Mouse (Mus musculus) liver, postnatal 0 days (tissue): ENCODE measurements around the gene Dlg2. TPM values are rescaled to one million over a fixed set of nuclear protein-coding genes. Genes with fewer than 3 reads are reported as not detected.

Experiments used
- ATAC-seq: fragments of 200-750 bp; cut with Nextera tagmentation; 2 replicates; pipeline ENCODE4 v1.8.0; 2017; ENCODE audit warnings: mild to moderate bottlenecking, moderate library complexity
- DNase-seq: peaks from one replicate; pipeline ENCODE4 v3.0.0-alpha.2; 2016
- H3K27ac ChIP-seq: fragments of 300-500 bp; sonication (generic); 2 replicates; pipeline ENCODE4 v1.5.1; 2014; ENCODE audit warnings: antibody characterized with exemption, moderate library complexity, mild to moderate bottlenecking, low read depth
- H3K27me3 ChIP-seq: fragments of 300-500 bp; sonication (generic); 2 replicates; pipeline ENCODE4 v1.6.1; 2014; ENCODE audit warnings: low read length, control low read depth, mixed read lengths; ENCODE audit not compliant: insufficient read depth
- H3K36me3 ChIP-seq: fragments of 300-500 bp; sonication (generic); replicated peaks from 2 replicates; pipeline ENCODE4 v1.6.1; 2014; ENCODE audit warnings: mild to moderate bottlenecking, control low read depth, low read length, moderate library complexity, mixed read lengths; ENCODE audit not compliant: insufficient read depth
- H3K4me1 ChIP-seq: fragments of 300-500 bp; sonication (generic); 2 replicates; pipeline ENCODE4 v1.6.1; 2014; ENCODE audit warnings: antibody characterized with exemption, mild to moderate bottlenecking, control low read depth; ENCODE audit not compliant: insufficient read depth
- H3K4me2 ChIP-seq: fragments of 300-500 bp; sonication (generic); 2 replicates; pipeline ENCODE4 v1.6.1; 2014; ENCODE audit warnings: low read depth, mild to moderate bottlenecking, low read length, moderate library complexity, mixed read lengths
- H3K4me3 ChIP-seq: fragments of 300-500 bp; sonication (generic); 2 replicates; pipeline ENCODE4 v1.5.1; 2014; ENCODE audit warnings: low read depth, low read length
- H3K9ac ChIP-seq: fragments of 300-500 bp; sonication (generic); replicated peaks from 2 replicates; pipeline ENCODE4 v1.6.1; 2014; ENCODE audit warnings: mild to moderate bottlenecking, moderate library complexity
- H3K9me3 ChIP-seq: fragments of 300-500 bp; sonication (generic); 2 replicates; pipeline ENCODE4 v1.6.1; 2016; ENCODE audit warnings: mild to moderate bottlenecking, control low read depth, low read length, mixed read lengths
- CTCF ChIP-seq: sonication (generic); IDR thresholded peaks from 2 replicates; pipeline ENCODE4 v1.5.1; 2016; ENCODE audit warnings: antibody characterized with exemption, low read depth
- EP300 ChIP-seq: IDR thresholded peaks from 2 replicates; pipeline ENCODE4 v1.6.1; 2016; ENCODE audit warnings: antibody characterized with exemption, low read depth, mild to moderate bottlenecking
- WGBS: fragments of 180-500 bp; shearing (Covaris S2); extraction: QIAGEN DNeasy Blood & Tissue Kit; methylation state at CpG from one replicate; pipeline ENCODE4 v1.1.7; 2014; ENCODE audit not compliant: insufficient replicate concordance; 5-methylcytosine and 5-hydroxymethylcytosine counted together
- polyA plus RNA-seq: library from polyadenylated mRNA; unstranded; fragments of >200 nt; fragmentation: Nextera tagmentation; extraction: Ambion mirVana; gene quantifications from 2 replicates; pipeline ENCODE4 v1.2.1, GENCODE M21; 2015

Gene Dlg2
- polyA plus RNA-seq, 1 experiment from 2014 or later: 0.41 TPM

GRCm38 (mm10) chr7:92308168-92308567, 1831.7 kb downstream of the Dlg2 start:
- 59% methylated on average over 2 of the region's 2 CpGs for WGBS
- peak; percentile 81 for ATAC-seq

GRCm38 (mm10) chr7:92316389-92316788, 1839.9 kb downstream of the Dlg2 start:
- 75% methylated on average over 6 of the region's 6 CpGs for WGBS
- Histone ChIP-seq H3K9me3 (no peaks in the 10 kb centered on the region), H3K4me3 (no peak overlapping the region), H3K36me3 (no peaks in the 10 kb centered on the region), H3K4me1 (no peaks in the 10 kb centered on the region), H3K4me2 (no peak overlapping the region), H3K27ac (no peak overlapping the region), H3K9ac (no peak overlapping the region), H3K27me3 (no peaks in the 10 kb centered on the region)
- ATAC-seq (no peak), DNase-seq (no peak)
- TF ChIP-seq CTCF: no peak
- no peak for TF ChIP-seq EP300

More at GRCm38 (mm10) chr7:92308168-92308567, 1831.7 kb downstream of the Dlg2 start:
- H3K27ac ChIP-seq: no peak overlapping the region
- H3K4me3 ChIP-seq: no peak overlapping the region
- H3K4me2 ChIP-seq: no peak overlapping the region
- no peak for DNase-seq
- H3K36me3 ChIP-seq: no peaks in the 10 kb centered on the region
- H3K9me3 ChIP-seq: no peaks in the 10 kb centered on the region
- no peak overlapping the region for H3K9ac ChIP-seq
- no peaks in the 10 kb centered on the region for H3K4me1 ChIP-seq
- no peaks in the 10 kb centered on the region for H3K27me3 ChIP-seq
- no peak for TF ChIP-seq EP300

- Histone ChIP-seq H3K27ac (no peak overlapping the region), H3K27me3 (no peaks in the 10 kb centered on the region), H3K9ac (no peak overlapping the region), H3K4me2 (no peak overlapping the region), H3K4me1 (no peaks in the 10 kb centered on the region), H3K9me3 (no peaks in the 10 kb centered on the region), H3K4me3 (no peak overlapping the region), H3K36me3 (no peaks in the 10 kb centered on the region)
- DNase-seq (no peak), ATAC-seq (no peak)
- TF ChIP-seq EP300 (no peak), CTCF (no peak)
- 68% methylated on average over 1 of the region's 1 CpGs for WGBS
Measured at GRCm38 (mm10) chr7:92319469-92319868, 1843.0 kb downstream of the Dlg2 start.

GRCm38 (mm10) chr7:92320181-92320580, 1843.7 kb downstream of the Dlg2 start:
- H3K27me3 ChIP-seq: no peaks in the 10 kb centered on the region
- no peaks in the 10 kb centered on the region for H3K9me3 ChIP-seq
- TF ChIP-seq EP300: no peak
- TF ChIP-seq CTCF: no peak
- no peak overlapping the region for H3K9ac ChIP-seq
- no peaks in the 10 kb centered on the region for H3K4me1 ChIP-seq
- no peak overlapping the region for H3K4me3 ChIP-seq
- ATAC-seq (no peak), DNase-seq (no peak)
- H3K36me3 ChIP-seq: no peaks in the 10 kb centered on the region
- H3K27ac ChIP-seq: no peak overlapping the region
- no peak overlapping the region for H3K4me2 ChIP-seq

GRCm38 (mm10) chr7:92321786-92322185, 1845.3 kb downstream of the Dlg2 start:
- H3K36me3 ChIP-seq: no peaks in the 10 kb centered on the region
- H3K27ac ChIP-seq: no peak overlapping the region
- no peaks in the 10 kb centered on the region for H3K4me1 ChIP-seq
- DNase-seq (no peak), ATAC-seq (no peak)
- no peak for TF ChIP-seq CTCF
- TF ChIP-seq EP300: no peak
- WGBS: 56% methylated on average over 2 of the region's 2 CpGs
- no peak overlapping the region for H3K9ac ChIP-seq
- no peaks in the 10 kb centered on the region for H3K9me3 ChIP-seq
- H3K4me2 ChIP-seq: no peak overlapping the region
- no peaks in the 10 kb centered on the region for H3K27me3 ChIP-seq
- no peak overlapping the region for H3K4me3 ChIP-seq

GRCm38 (mm10) chr7:92322342-92323069, 1846.0 kb downstream of the Dlg2 start:
- ATAC-seq (no peak), DNase-seq (no peak)
- no peak overlapping the region for H3K27ac ChIP-seq
- 74% methylated on average over 13 of the region's 13 CpGs for WGBS
- no peak overlapping the region for H3K9ac ChIP-seq
- TF ChIP-seq EP300 (no peak), CTCF (no peak)
- H3K4me2 ChIP-seq: no peak overlapping the region
- no peaks in the 10 kb centered on the region for H3K4me1 ChIP-seq
- no peaks in the 10 kb centered on the region for H3K27me3 ChIP-seq
- no peak overlapping the region for H3K4me3 ChIP-seq
- no peaks in the 10 kb centered on the region for H3K9me3 ChIP-seq
- H3K36me3 ChIP-seq: no peaks in the 10 kb centered on the region

- no peaks in the 10 kb centered on the region for H3K36me3 ChIP-seq
- no peak overlapping the region for H3K4me3 ChIP-seq
- DNase-seq (peak; percentile 25), ATAC-seq (no peak)
- no peaks in the 10 kb centered on the region for H3K4me1 ChIP-seq
- no peak overlapping the region for H3K4me2 ChIP-seq
- H3K9ac ChIP-seq: no peak overlapping the region
- TF ChIP-seq CTCF: peak; percentile 71
- no peak for TF ChIP-seq EP300
- no peaks in the 10 kb centered on the region for H3K9me3 ChIP-seq
- no peaks in the 10 kb centered on the region for H3K27me3 ChIP-seq
- H3K27ac ChIP-seq: no peak overlapping the region
- WGBS: 32% methylated on average over 4 of the region's 4 CpGs
Measured at GRCm38 (mm10) chr7:92323710-92324109, 1847.2 kb downstream of the Dlg2 start.
